Mouse (Mus musculus) liver, postnatal 0 days (tissue): ENCODE measurements around the gene Cercam. TPM values are rescaled to one million over a fixed set of nuclear protein-coding genes. Genes with fewer than 3 reads are reported as not detected.

Source experiments
- ATAC-seq: fragments of 200-750 bp; cut with Nextera tagmentation; 2 replicates; pipeline ENCODE4 v1.8.0; 2017; ENCODE audit warnings: mild to moderate bottlenecking, moderate library complexity
- DNase-seq: peaks from one replicate; pipeline ENCODE4 v3.0.0-alpha.2; 2016
- H3K27ac ChIP-seq: fragments of 300-500 bp; sonication (generic); 2 replicates; pipeline ENCODE4 v1.5.1; 2014; ENCODE audit warnings: antibody characterized with exemption, moderate library complexity, mild to moderate bottlenecking, low read depth
- H3K27me3 ChIP-seq: fragments of 300-500 bp; sonication (generic); 2 replicates; pipeline ENCODE4 v1.6.1; 2014; ENCODE audit warnings: low read length, control low read depth, mixed read lengths; ENCODE audit not compliant: insufficient read depth
- H3K36me3 ChIP-seq: fragments of 300-500 bp; sonication (generic); replicated peaks from 2 replicates; pipeline ENCODE4 v1.6.1; 2014; ENCODE audit warnings: mild to moderate bottlenecking, control low read depth, low read length, moderate library complexity, mixed read lengths; ENCODE audit not compliant: insufficient read depth
- H3K4me1 ChIP-seq: fragments of 300-500 bp; sonication (generic); 2 replicates; pipeline ENCODE4 v1.6.1; 2014; ENCODE audit warnings: antibody characterized with exemption, mild to moderate bottlenecking, control low read depth; ENCODE audit not compliant: insufficient read depth
- H3K4me2 ChIP-seq: fragments of 300-500 bp; sonication (generic); 2 replicates; pipeline ENCODE4 v1.6.1; 2014; ENCODE audit warnings: low read depth, mild to moderate bottlenecking, low read length, moderate library complexity, mixed read lengths
- H3K4me3 ChIP-seq: fragments of 300-500 bp; sonication (generic); 2 replicates; pipeline ENCODE4 v1.5.1; 2014; ENCODE audit warnings: low read depth, low read length
- H3K9ac ChIP-seq: fragments of 300-500 bp; sonication (generic); replicated peaks from 2 replicates; pipeline ENCODE4 v1.6.1; 2014; ENCODE audit warnings: mild to moderate bottlenecking, moderate library complexity
- H3K9me3 ChIP-seq: fragments of 300-500 bp; sonication (generic); 2 replicates; pipeline ENCODE4 v1.6.1; 2016; ENCODE audit warnings: mild to moderate bottlenecking, control low read depth, low read length, mixed read lengths
- CTCF ChIP-seq: sonication (generic); IDR thresholded peaks from 2 replicates; pipeline ENCODE4 v1.5.1; 2016; ENCODE audit warnings: antibody characterized with exemption, low read depth
- EP300 ChIP-seq: IDR thresholded peaks from 2 replicates; pipeline ENCODE4 v1.6.1; 2016; ENCODE audit warnings: antibody characterized with exemption, low read depth, mild to moderate bottlenecking
- WGBS: fragments of 180-500 bp; shearing (Covaris S2); extraction: QIAGEN DNeasy Blood & Tissue Kit; methylation state at CpG from one replicate; pipeline ENCODE4 v1.1.7; 2014; ENCODE audit not compliant: insufficient replicate concordance; 5-methylcytosine and 5-hydroxymethylcytosine counted together
- microRNA-seq: library from miRNA; unstranded; fragments of <30 nt; microRNA quantifications from one replicate; pipeline ENCODE4, GENCODE M21; 2016
- polyA plus RNA-seq: library from polyadenylated mRNA; unstranded; fragments of >200 nt; fragmentation: Nextera tagmentation; extraction: Ambion mirVana; gene quantifications from 2 replicates; pipeline ENCODE4 v1.2.1, GENCODE M21; 2015

Cercam gene
- polyA plus RNA-seq, 1 experiment from 2014 or later, result 9.0 TPM

GRCm38 (mm10) chr2:29910042-29910441, 41.1 kb downstream of the Cercam start:
- H3K27me3 ChIP-seq, result no peaks in the 10 kb centered on the region
- peaks cover 60% of the 10 kb centered on the region for H3K36me3 ChIP-seq
- no peak overlapping the region for H3K9ac ChIP-seq
- no peak overlapping the region for H3K4me3 ChIP-seq
- TF ChIP-seq CTCF (peak; percentile 65), EP300 (no peak)
- H3K9me3 ChIP-seq, result no peaks in the 10 kb centered on the region
- DNase-seq (no peak), ATAC-seq (no peak)
- H3K4me1 ChIP-seq, result no peaks in the 10 kb centered on the region
- H3K27ac ChIP-seq, result no peak overlapping the region
- H3K4me2 ChIP-seq, result no peak overlapping the region
- WGBS, result 88% methylated on average over 2 of the region's 2 CpGs

GRCm38 (mm10) chr2:29917621-29918020, 48.7 kb downstream of the Cercam start:
- DNase-seq (peak; percentile 63), ATAC-seq (peak; percentile 94)
- H3K4me3 ChIP-seq, result no peak overlapping the region
- H3K4me2 ChIP-seq, result peak overlapping the region; percentile 26; the same call in 1 of the 2 replicates
- TF ChIP-seq CTCF (no peak), EP300 (no peak)
- H3K27me3 ChIP-seq, result no peaks in the 10 kb centered on the region
- H3K36me3 ChIP-seq, result peaks cover 71% of the 10 kb centered on the region
- no peak overlapping the region; the same call in 1 of the 2 replicates for H3K9ac ChIP-seq
- 82% methylated on average over 11 of the region's 11 CpGs for WGBS
- H3K9me3 ChIP-seq, result no peaks in the 10 kb centered on the region
- H3K27ac ChIP-seq, result peak overlapping the region; percentile 45; the same call in 1 of the 2 replicates
- H3K4me1 ChIP-seq, result 0 out of 2 replicates have a peak, but pooled peaks cover 3% of the 10 kb centered on the region

GRCm38 (mm10) chr2:29922011-29922410, 53.0 kb downstream of the Cercam start:
- Histone ChIP-seq H3K4me2 (no peak overlapping the region), H3K4me1 (0 out of 2 replicates have a peak, but pooled peaks cover 3% of the 10 kb centered on the region), H3K27me3 (no peaks in the 10 kb centered on the region), H3K9ac (no peak overlapping the region), H3K9me3 (no peaks in the 10 kb centered on the region), H3K36me3 (peaks cover 70% of the 10 kb centered on the region), H3K27ac (0 out of 2 replicates have a peak overlapping the region, but pooled peaks have one; percentile 29), H3K4me3 (no peak overlapping the region)
- DNase-seq (peak; percentile 67), ATAC-seq (0 out of 2 replicates have a peak, but pooled peaks have one; percentile 8)
- TF ChIP-seq CTCF, result no peak
- WGBS, result 60% methylated on average over 11 of the region's 11 CpGs

GRCm38 (mm10) chr2:29926542-29926941, 57.6 kb downstream of the Cercam start:
- no peak overlapping the region for H3K9ac ChIP-seq
- H3K4me3 ChIP-seq, result no peak overlapping the region
- no peaks in the 10 kb centered on the region for H3K4me1 ChIP-seq
- TF ChIP-seq CTCF, result no peak
- TF ChIP-seq EP300, result no peak
- WGBS, result 81% methylated on average over 5 of the region's 5 CpGs
- no peak overlapping the region for H3K4me2 ChIP-seq
- no peaks in the 10 kb centered on the region for H3K27me3 ChIP-seq
- H3K36me3 ChIP-seq, result peaks cover 76% of the 10 kb centered on the region
- no peak for ATAC-seq
- H3K9me3 ChIP-seq, result no peaks in the 10 kb centered on the region
- no peak overlapping the region for H3K27ac ChIP-seq
- DNase-seq, result no peak

GRCm38 (mm10) chr2:29930506-29930905, 61.5 kb downstream of the Cercam start:
- Histone ChIP-seq H3K36me3 (peaks cover 43% of the 10 kb centered on the region), H3K27me3 (no peaks in the 10 kb centered on the region), H3K27ac (no peak overlapping the region), H3K9ac (no peak overlapping the region), H3K4me3 (no peak overlapping the region), H3K4me2 (no peak overlapping the region), H3K4me1 (no peaks in the 10 kb centered on the region), H3K9me3 (no peaks in the 10 kb centered on the region)
- whole genome bisulfite sequencing, result 85% methylated on average over 10 of the region's 10 CpGs
- DNase-seq, result no peak
- no peak for ATAC-seq
- TF ChIP-seq EP300, result no peak
- TF ChIP-seq CTCF, result no peak

- Histone ChIP-seq H3K4me3 (no peak overlapping the region), H3K9me3 (no peaks in the 10 kb centered on the region), H3K36me3 (peaks cover 37% of the 10 kb centered on the region), H3K4me1 (peaks cover 5% of the 10 kb centered on the region), H3K4me2 (no peak overlapping the region), H3K27ac (no peak overlapping the region), H3K9ac (no peak overlapping the region), H3K27me3 (no peaks in the 10 kb centered on the region)
- ATAC-seq (no peak), DNase-seq (no peak)
- WGBS, result 87% methylated on average over 6 of the region's 6 CpGs
- no peak for TF ChIP-seq EP300
- TF ChIP-seq CTCF, result no peak
Measured at GRCm38 (mm10) chr2:29931194-29931593, 62.2 kb downstream of the Cercam start.

Small RNA genes lying within 50 kb of the gene (microRNA-seq; reads per million reads assigned to microRNA genes)
- gene Mir219a-2, result not detected
- not detected for gene Mir219b

Other genes with a start within 250 kb of the Cercam start
- 4.8 and 5.1 TPM in 2 replicates for gene Rapgef1, start 249.4 kb upstream of the Cercam start, polyA plus RNA-seq
- 0.13 and 0.19 TPM in 2 replicates for gene Gm13420, start 117.5 kb upstream of the Cercam start, polyA plus RNA-seq
- gene Gm13547, start 109.9 kb upstream of the Cercam start, polyA plus RNA-seq, result not detected in 2 replicates
- gene Coq4, start 81.7 kb upstream of the Cercam start, polyA plus RNA-seq, result 6.1 and 7.2 TPM in 2 replicates
- gene Trub2, start 80.7 kb upstream of the Cercam start, polyA plus RNA-seq, result 7.1 and 7.9 TPM in 2 replicates
- gene Slc27a4, start 66.5 kb upstream of the Cercam start, polyA plus RNA-seq, result 4.6 and 5.1 TPM in 2 replicates
- gene Urm1, start 49.1 kb upstream of the Cercam start, polyA plus RNA-seq, result 6.6 and 8.7 TPM in 2 replicates
- gene Odf2, start 20.1 kb downstream of the Cercam start, polyA plus RNA-seq, result 19.0 and 22.1 TPM in 2 replicates
- gene Gle1, start 66.3 kb downstream of the Cercam start, polyA plus RNA-seq, result 13.4 and 14.7 TPM in 2 replicates
- 14.9 and 17.2 TPM in 2 replicates for gene Sptan1, start 96.4 kb downstream of the Cercam start, polyA plus RNA-seq
- gene Wdr34, start 179.7 kb downstream of the Cercam start, polyA plus RNA-seq, result 5.8 and 6.6 TPM in 2 replicates
- gene Set, start 188.2 kb downstream of the Cercam start, polyA plus RNA-seq, result 115 and 116 TPM in 2 replicates
- gene Pkn3, start 208.5 kb downstream of the Cercam start, polyA plus RNA-seq, result 0.75 and 1.0 TPM in 2 replicates
- 25.1 and 27.0 TPM in 2 replicates for gene Zdhhc12, start 224.5 kb downstream of the Cercam start, polyA plus RNA-seq